Comparison of ENCODE assay signal across 9 mouse cellular contexts in the genomic region with DNA sequence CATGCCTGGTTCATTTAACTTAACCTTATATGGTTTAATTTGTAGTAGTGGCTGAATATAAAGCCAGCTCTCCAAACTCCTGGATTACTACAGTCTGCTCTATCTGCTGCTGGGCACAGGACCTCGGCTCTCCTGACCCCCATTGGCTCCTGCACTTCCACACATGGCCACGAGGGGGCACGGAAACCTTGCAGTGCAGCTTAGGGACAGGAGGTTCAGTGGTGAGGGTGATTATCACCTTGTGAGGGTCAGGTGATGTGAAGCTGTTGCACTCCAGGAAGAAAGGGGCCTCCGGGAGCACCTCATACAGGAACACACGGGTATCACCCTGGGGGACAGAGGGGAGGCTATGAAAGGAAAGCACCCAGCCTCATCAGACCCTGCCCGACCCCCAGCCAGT. TPM values are rescaled to one million over a fixed set of nuclear protein-coding genes. Genes with fewer than 3 reads are reported as not detected.
A peak's percentile ranks its signal among the peaks of the same experiment; 100 is the strongest.
DNase-seq lines count a peak whose midpoint lies in the region; ATAC-seq and TF ChIP-seq lines count a peak whose summit lies in the region.
"Had no signal": no experiment of that assay in that cellular context is flagged by ENCODE, and none has a peak within 500 bp of the region (broad histone marks: within the 10 kb centered on the region; RNA-seq: fewer than 3 reads in every experiment).

No protein-coding gene starts in this region.

- H3K4me3 ChIP-seq in heart, embryonic 11.5 days (ENCODE audit: low read depth, low read length), result no peak overlapping the region
- no peak overlapping the region for H3K4me3 ChIP-seq in intestine, postnatal 0 days (ENCODE audit: low read depth, low read length)
- H3K4me3 ChIP-seq in limb, embryonic 11.5 days (ENCODE audit: low read depth, low read length), result no peak overlapping the region
- no peak overlapping the region for H3K4me3 ChIP-seq in stomach, embryonic 14.5 days (ENCODE audit: low read depth, low read length)
- H3K4me3 ChIP-seq: megakaryocyte, embryonic 14.5 days had no signal

- H3K27me3 ChIP-seq in heart, embryonic 11.5 days (ENCODE audit: control insufficient read depth, insufficient read depth, low read length), result no peaks in the 10 kb centered on the region
- H3K27me3 ChIP-seq in intestine, postnatal 0 days (replicated peaks; ENCODE audit: control insufficient read depth, insufficient read depth, low read length), result no peaks in the 10 kb centered on the region
- H3K27me3 ChIP-seq in limb, embryonic 11.5 days (ENCODE audit: control insufficient read depth, insufficient read depth, low read length), result no peaks in the 10 kb centered on the region
- no peaks in the 10 kb centered on the region for H3K27me3 ChIP-seq in stomach, embryonic 14.5 days (ENCODE audit: control insufficient read depth, insufficient read depth, low read length)
- H3K27me3 ChIP-seq: megakaryocyte, embryonic 14.5 days had no signal

- peak; percentile 76 to 95 for DNase-seq in heart, adult 18-20 months
- DNase-seq in cerebellum, postnatal 14 days, result peak; percentile 91 to 96
- peak; percentile 92 for DNase-seq in gastrocnemius, postnatal 10 days
- peak; percentile 94 for DNase-seq in limb, embryonic 11.5 days (ENCODE audit: low spot score)
- peak; percentile 26 to 65 for DNase-seq in monocyte, adult 2 months (ENCODE audit: low read depth in 1 of 2, low spot score in 2 of 2)

- peak; percentile 99 for TF ChIP-seq CTCF in intestine, postnatal 0 days (IDR thresholded peaks at IDR 0.05; ENCODE audit: low read depth)

- H3K9me3 ChIP-seq in heart, embryonic 11.5 days (replicated peaks; ENCODE audit: control insufficient read depth, low read length), result no peaks in the 10 kb centered on the region
- no peaks in the 10 kb centered on the region for H3K9me3 ChIP-seq in intestine, postnatal 0 days (ENCODE audit: control insufficient read depth)
- no peaks in the 10 kb centered on the region for H3K9me3 ChIP-seq in limb, embryonic 11.5 days (ENCODE audit: control insufficient read depth, low read length)
- no peaks in the 10 kb centered on the region for H3K9me3 ChIP-seq in stomach, embryonic 14.5 days (ENCODE audit: control insufficient read depth, low read depth, low read length)
- H3K9me3 ChIP-seq: megakaryocyte, embryonic 14.5 days had no signal

- no peak overlapping the region for H3K4me2 ChIP-seq in heart, embryonic 11.5 days
- H3K4me2 ChIP-seq in intestine, postnatal 0 days (replicated peaks; ENCODE audit: low read depth), result no peak overlapping the region
- no peak overlapping the region for H3K4me2 ChIP-seq in limb, embryonic 11.5 days (ENCODE audit: low read depth, severe bottlenecking)
- no peak overlapping the region for H3K4me2 ChIP-seq in stomach, embryonic 14.5 days (replicated peaks; ENCODE audit: low read depth, low read length)

- WGBS in heart, embryonic 11.5 days (ENCODE audit: insufficient replicate concordance), result 18% methylated on average over 6 of the region's 6 CpGs
- 24% methylated on average over 6 of the region's 6 CpGs for WGBS in intestine, postnatal 0 days
- WGBS in limb, embryonic 11.5 days, result 19% methylated on average over 6 of the region's 6 CpGs
- WGBS in stomach, embryonic 14.5 days, result 20% methylated on average over 6 of the region's 6 CpGs

- peaks cover 12% of the 10 kb centered on the region for H3K4me1 ChIP-seq in heart, embryonic 11.5 days (ENCODE audit: control insufficient read depth, insufficient read depth, low read length)
- H3K4me1 ChIP-seq in intestine, postnatal 0 days (replicated peaks; ENCODE audit: control insufficient read depth, insufficient read depth, low read length), result no peaks in the 10 kb centered on the region
- H3K4me1 ChIP-seq in limb, embryonic 11.5 days (ENCODE audit: control insufficient read depth, insufficient read depth, low read length), result no peaks in the 10 kb centered on the region
- H3K4me1 ChIP-seq in stomach, embryonic 14.5 days (ENCODE audit: control insufficient read depth, insufficient read depth, low read length), result no peaks in the 10 kb centered on the region

- H3K9ac ChIP-seq in heart, embryonic 11.5 days (ENCODE audit: low read depth, low read length), result no peak overlapping the region
- no peak overlapping the region for H3K9ac ChIP-seq in intestine, postnatal 0 days (ENCODE audit: low read depth, low read length)
- H3K9ac ChIP-seq in limb, embryonic 11.5 days (ENCODE audit: low read length), result no peak overlapping the region
- no peak overlapping the region for H3K9ac ChIP-seq in stomach, embryonic 14.5 days (replicated peaks; ENCODE audit: low read depth, low read length)

- 0 out of 2 replicates have a peak, but pooled peaks cover 3% of the 10 kb centered on the region for H3K36me3 ChIP-seq in heart, embryonic 11.5 days (ENCODE audit: control insufficient read depth, insufficient read depth, low read length)
- H3K36me3 ChIP-seq in intestine, postnatal 0 days (ENCODE audit: control insufficient read depth, insufficient read depth), result peaks cover 67% of the 10 kb centered on the region
- peaks cover 7% of the 10 kb centered on the region for H3K36me3 ChIP-seq in limb, embryonic 11.5 days (ENCODE audit: control insufficient read depth, insufficient read depth, low read length)
- H3K36me3 ChIP-seq in stomach, embryonic 14.5 days (ENCODE audit: control insufficient read depth, insufficient read depth, low read length), result peaks cover 9% of the 10 kb centered on the region

- H3K27ac ChIP-seq in heart, embryonic 11.5 days (ENCODE audit: low read depth, low read length), result no peak overlapping the region
- peak overlapping the region; percentile 28; the same call in 1 of the 2 replicates for H3K27ac ChIP-seq in intestine, postnatal 0 days (ENCODE audit: low read depth, low read length)
- H3K27ac ChIP-seq in limb, embryonic 11.5 days (replicated peaks; ENCODE audit: low read depth, low read length), result peak overlapping the region; percentile 42; the same call in 1 of the 2 replicates
- no peak overlapping the region for H3K27ac ChIP-seq in stomach, embryonic 14.5 days (ENCODE audit: low read length)

- ATAC-seq in heart, embryonic 11.5 days (replicated peaks; ENCODE audit: insufficient number of reproducible peaks, low FRiP score, low TSS enrichment), result no peak
- ATAC-seq in intestine, postnatal 0 days, result peak; percentile 55
- ATAC-seq in limb, embryonic 11.5 days (ENCODE audit: insufficient number of reproducible peaks, low FRiP score, low TSS enrichment, low read depth), result peak; percentile 52
- peak; percentile 35 for ATAC-seq in stomach, embryonic 14.5 days (ENCODE audit: insufficient number of reproducible peaks, insufficient read depth, low FRiP score, low read depth)

RNA-seq across cellular contexts. Expression of gene Pam16, which starts 5.2 kb away (rescaled TPM):
- total RNA-seq in heart, adult 18-20 months (2021), result 100 to 1,000 TPM; 154 TPM
- 119 and 134 TPM in 2 replicates for polyA plus RNA-seq in heart, embryonic 11.5 days (2014; fragmentation: Nextera tagmentation; extraction: Ambion mirVana)
- total RNA-seq in gastrocnemius, postnatal 10 days (2021), result 10 to 100 TPM; 79.3 to 82.7 TPM
- polyA plus RNA-seq in intestine, postnatal 0 days (2015; fragmentation: Nextera tagmentation; extraction: Ambion mirVana), result 63.3 and 72.1 TPM in 2 replicates
- polyA plus RNA-seq in limb, embryonic 11.5 days (2014; fragmentation: Nextera tagmentation; extraction: Ambion mirVana), result 107 and 115 TPM in 2 replicates
- 84.7 and 85.5 TPM in 2 replicates for polyA plus RNA-seq in stomach, embryonic 14.5 days (2014; fragmentation: Nextera tagmentation; extraction: Ambion mirVana)

RNA-seq across cellular contexts. Expression of gene Vasn, which starts 9.8 kb away (rescaled TPM):
- total RNA-seq in heart, adult 18-20 months (2021), result 1 to 10 TPM; 7.7 to 9.7 TPM
- polyA plus RNA-seq in heart, embryonic 11.5 days (2014; fragmentation: Nextera tagmentation; extraction: Ambion mirVana), result 9.5 and 10.6 TPM in 2 replicates
- 10 to 100 TPM in 1 of 2 experiments, 1 to 10 TPM in 1; 9.7 to 13.0 TPM for total RNA-seq in gastrocnemius, postnatal 10 days (2021)
- polyA plus RNA-seq in intestine, postnatal 0 days (2015; fragmentation: Nextera tagmentation; extraction: Ambion mirVana), result 5.0 and 5.3 TPM in 2 replicates
- 20.2 and 22.3 TPM in 2 replicates for polyA plus RNA-seq in limb, embryonic 11.5 days (2014; fragmentation: Nextera tagmentation; extraction: Ambion mirVana)
- polyA plus RNA-seq in stomach, embryonic 14.5 days (2014; fragmentation: Nextera tagmentation; extraction: Ambion mirVana), result 17.5 and 20.4 TPM in 2 replicates

RNA-seq across cellular contexts. Expression of gene Dnaja3, which starts 9.8 kb away (rescaled TPM):
- total RNA-seq in heart, adult 18-20 months (2021), result 100 to 1,000 TPM; 152 to 155 TPM
- 63.6 and 72.6 TPM in 2 replicates for polyA plus RNA-seq in heart, embryonic 11.5 days (2014; fragmentation: Nextera tagmentation; extraction: Ambion mirVana)
- total RNA-seq in gastrocnemius, postnatal 10 days (2021), result 10 to 100 TPM; 71.4 to 87.2 TPM
- 37.9 and 38.6 TPM in 2 replicates for polyA plus RNA-seq in intestine, postnatal 0 days (2015; fragmentation: Nextera tagmentation; extraction: Ambion mirVana)
- 56.5 and 59.1 TPM in 2 replicates for polyA plus RNA-seq in limb, embryonic 11.5 days (2014; fragmentation: Nextera tagmentation; extraction: Ambion mirVana)
- polyA plus RNA-seq in stomach, embryonic 14.5 days (2014; fragmentation: Nextera tagmentation; extraction: Ambion mirVana), result 57.8 and 61.6 TPM in 2 replicates

RNA-seq across cellular contexts. Expression of gene Glis2, which starts 35.4 kb away (rescaled TPM):
- 1 to 10 TPM; 6.2 to 8.5 TPM for total RNA-seq in heart, adult 18-20 months (2021)
- 19.3 and 23.3 TPM in 2 replicates for polyA plus RNA-seq in heart, embryonic 11.5 days (2014; fragmentation: Nextera tagmentation; extraction: Ambion mirVana)
- total RNA-seq in gastrocnemius, postnatal 10 days (2021), result 10 to 100 TPM; 22.2 to 32.3 TPM
- 9.2 and 10.5 TPM in 2 replicates for polyA plus RNA-seq in intestine, postnatal 0 days (2015; fragmentation: Nextera tagmentation; extraction: Ambion mirVana)
- 26.2 and 27.4 TPM in 2 replicates for polyA plus RNA-seq in limb, embryonic 11.5 days (2014; fragmentation: Nextera tagmentation; extraction: Ambion mirVana)
- polyA plus RNA-seq in stomach, embryonic 14.5 days (2014; fragmentation: Nextera tagmentation; extraction: Ambion mirVana), result 31.0 and 34.7 TPM in 2 replicates

RNA-seq across cellular contexts. Expression of gene Coro7, which starts 49.6 kb away (rescaled TPM):
- total RNA-seq in heart, adult 18-20 months (2021), result 10 to 100 TPM; 12.7 to 14.2 TPM
- 12.1 and 12.4 TPM in 2 replicates for polyA plus RNA-seq in heart, embryonic 11.5 days (2014; fragmentation: Nextera tagmentation; extraction: Ambion mirVana)
- total RNA-seq in gastrocnemius, postnatal 10 days (2021), result 10 to 100 TPM; 16.3 to 23.3 TPM
- polyA plus RNA-seq in intestine, postnatal 0 days (2015; fragmentation: Nextera tagmentation; extraction: Ambion mirVana), result 25.3 and 27.5 TPM in 2 replicates
- polyA plus RNA-seq in limb, embryonic 11.5 days (2014; fragmentation: Nextera tagmentation; extraction: Ambion mirVana), result 13.1 and 15.7 TPM in 2 replicates
- polyA plus RNA-seq in stomach, embryonic 14.5 days (2014; fragmentation: Nextera tagmentation; extraction: Ambion mirVana), result 15.0 and 16.6 TPM in 2 replicates

Comparison
In these comparisons a context has a peak if more than half of its experiments do, and no peak if none do; other contexts are left out.
1. H3K27ac ChIP-seq: peak in intestine, postnatal 0 days (single experiment) and limb, embryonic 11.5 days (single experiment); none in heart, embryonic 11.5 days (single experiment) and stomach, embryonic 14.5 days (single experiment).
2. Peak in every context shown above with its lines, with median percentiles within 50 percentile points of each other: DNase-seq.